Mouse (Mus musculus): Measurements from ENCODE around the gene Gm17387.

- TF ChIP-seq POLR2A (IDR thresholded peaks at IDR 0.05; ENCODE audit: control insufficient read depth, low read depth, low read length) (no peak), CTCF (IDR thresholded peaks at IDR 0.05; ENCODE audit: control insufficient read depth, insufficient read depth, insufficient replicate concordance, low read depth, low read length) (no peak)
These were observed 39.4 kb downstream of the Gm17387 start for GRCm38 (mm10) chr7:141068351-141068750.
